Mouse (Mus musculus): Measurements from ENCODE around the gene Fscn1.
A peak's percentile ranks its signal among the peaks of the same experiment; 100 is the strongest.

Fscn1 gene

GRCm38 (mm10) chr5:142936336-142936719 is 23.8 kb upstream of the Fscn1 start:
- DNase-seq = peak; percentile 83 to 84

- DNase-seq = no peak
Measured at GRCm38 (mm10) chr5:142937956-142938727, 22.0 kb upstream of the Fscn1 start.

- DNase-seq = no peak
Measured at GRCm38 (mm10) chr5:142940393-142940792, 19.8 kb upstream of the Fscn1 start.

GRCm38 (mm10) chr5:142944979-142945682 is 15.0 kb upstream of the Fscn1 start:
- no peak for DNase-seq

- no peak for DNase-seq
Measured at GRCm38 (mm10) chr5:142947460-142947859, 12.7 kb upstream of the Fscn1 start.

- DNase-seq = no peak
Measured at GRCm38 (mm10) chr5:142949580-142949979, 10.6 kb upstream of the Fscn1 start.

GRCm38 (mm10) chr5:142950405-142950804 is 9.7 kb upstream of the Fscn1 start:
- no peak for DNase-seq

GRCm38 (mm10) chr5:142953641-142954040 is 6.5 kb upstream of the Fscn1 start:
- no peak for DNase-seq

GRCm38 (mm10) chr5:142956956-142957703 is 3.0 kb upstream of the Fscn1 start:
- no peak for DNase-seq

- DNase-seq = no peak
Measured at GRCm38 (mm10) chr5:142958464-142958863, 1.7 kb upstream of the Fscn1 start.

- DNase-seq = no peak
Measured at GRCm38 (mm10) chr5:142959156-142959555, 987 bp upstream of the Fscn1 start.

- no peak for DNase-seq
Measured at GRCm38 (mm10) chr5:142960775-142961271, 680 bp downstream of the Fscn1 start.

GRCm38 (mm10) chr5:142961398-142961880 is 1.3 kb downstream of the Fscn1 start:
- DNase-seq = no peak

GRCm38 (mm10) chr5:142961881-142962443 is 1.8 kb downstream of the Fscn1 start:
- no peak for DNase-seq

GRCm38 (mm10) chr5:142962444-142962961 is 2.4 kb downstream of the Fscn1 start:
- DNase-seq = no peak

GRCm38 (mm10) chr5:142963003-142963704 is 3.0 kb downstream of the Fscn1 start:
- DNase-seq = no peak

GRCm38 (mm10) chr5:142963705-142964494 is 3.8 kb downstream of the Fscn1 start:
- DNase-seq = no peak

- DNase-seq = no peak
Measured at GRCm38 (mm10) chr5:142964650-142965049, 4.5 kb downstream of the Fscn1 start.

GRCm38 (mm10) chr5:142968411-142968810 is 8.3 kb downstream of the Fscn1 start:
- DNase-seq = no peak

GRCm38 (mm10) chr5:142973971-142974370 is 13.8 kb downstream of the Fscn1 start:
- no peak for DNase-seq

- DNase-seq = no peak
Measured at GRCm38 (mm10) chr5:142974598-142975121, 14.5 kb downstream of the Fscn1 start.

All from cerebellum, postnatal 36 days (tissue).